Comparison of ENCODE assay signal across 15 mouse cellular contexts in the genomic region with DNA sequence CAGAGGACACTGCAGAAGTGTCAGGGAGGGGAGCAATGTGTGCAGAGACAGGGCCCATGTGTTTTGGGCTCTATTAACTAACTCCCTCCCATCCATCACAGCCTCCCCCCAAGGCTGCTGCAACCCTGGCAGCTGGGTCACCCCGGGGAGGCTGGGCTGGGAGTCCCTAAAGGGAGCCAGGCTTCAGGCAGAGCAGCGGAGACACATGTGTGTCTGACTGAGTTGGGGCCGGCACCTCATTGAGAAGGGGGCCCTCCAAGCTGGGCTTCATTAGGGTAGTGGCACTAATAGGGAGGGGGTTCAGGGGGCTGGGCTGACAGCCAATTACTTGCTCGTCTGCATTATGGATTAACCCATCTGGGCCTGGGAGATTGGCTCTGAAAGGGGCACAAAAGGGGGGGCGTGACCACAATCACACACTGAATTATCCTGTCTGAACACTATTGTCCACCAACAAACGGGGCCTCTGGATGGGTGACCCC. TPM values are rescaled to one million over a fixed set of nuclear protein-coding genes. Genes with fewer than 3 reads are reported as not detected.
DNase-seq lines count a peak whose midpoint lies in the region; ATAC-seq lines count a peak whose summit lies in the region.
"Had no signal": no experiment of that assay in that cellular context is flagged by ENCODE, and none has a peak within 500 bp of the region (broad histone marks: within the 10 kb centered on the region; RNA-seq: fewer than 3 reads in every experiment).

No protein-coding gene starts in this region.

- H3K9me3 ChIP-seq in embryonic facial prominence, embryonic 12.5 days: no peaks in the 10 kb centered on the region
- H3K9me3 ChIP-seq in hindbrain, embryonic 13.5 days: no peaks in the 10 kb centered on the region
- H3K9me3 ChIP-seq in neural tube, embryonic 12.5 days: no peaks in the 10 kb centered on the region
- H3K9me3 ChIP-seq: liver, embryonic 13.5 days had no signal

- H3K9ac ChIP-seq in embryonic facial prominence, embryonic 12.5 days: no peak overlapping the region
- H3K9ac ChIP-seq in hindbrain, embryonic 13.5 days: no peak overlapping the region
- H3K9ac ChIP-seq in neural tube, embryonic 12.5 days: no peak overlapping the region
- H3K9ac ChIP-seq: liver, embryonic 13.5 days had no signal

- H3K4me1 ChIP-seq in embryonic facial prominence, embryonic 12.5 days: peaks cover 6% of the 10 kb centered on the region; the same call in 1 of the 2 replicates
- H3K4me1 ChIP-seq in hindbrain, embryonic 13.5 days (replicated peaks): peaks cover 71% of the 10 kb centered on the region
- H3K4me1 ChIP-seq in neural tube, embryonic 12.5 days: peaks cover 46% of the 10 kb centered on the region
- H3K4me1 ChIP-seq: liver, embryonic 13.5 days had no signal

- no peak overlapping the region for H3K4me2 ChIP-seq in embryonic facial prominence, embryonic 12.5 days (replicated peaks)
- H3K4me2 ChIP-seq in hindbrain, embryonic 13.5 days: no peak overlapping the region
- no peak overlapping the region for H3K4me2 ChIP-seq in neural tube, embryonic 12.5 days (replicated peaks)
- H3K4me2 ChIP-seq: liver, embryonic 13.5 days had no signal

- no peak overlapping the region for H3K27ac ChIP-seq in embryonic facial prominence, embryonic 12.5 days
- peak overlapping the region; percentile 69 for H3K27ac ChIP-seq in hindbrain, embryonic 13.5 days
- no peak overlapping the region for H3K27ac ChIP-seq in neural tube, embryonic 12.5 days
- H3K27ac ChIP-seq: liver, embryonic 13.5 days had no signal

- peak; percentile 74 for DNase-seq in heart, adult 11 months
- DNase-seq in heart, postnatal 4 days: no peak
- DNase-seq in thymus, postnatal 10 days (ENCODE audit: low spot score in 2 of 2): no peak
- DNase-seq in spleen, adult 18-20 months: no peak
- no peak for DNase-seq in right cerebral cortex, postnatal 25 days
- DNase-seq: cerebellum, adult 9-10 months; gastrocnemius, postnatal 14 days; kidney, postnatal 4 days; liver, embryonic 13.5 days had no signal

- ATAC-seq in embryonic facial prominence, embryonic 12.5 days (ENCODE audit: insufficient number of reproducible peaks, insufficient read depth, low FRiP score, low TSS enrichment): 0 out of 2 replicates have a peak, but pooled peaks have one; percentile 43
- peak; percentile 68 for ATAC-seq in hindbrain, embryonic 13.5 days (ENCODE audit: low FRiP score)
- peak; percentile 78 for ATAC-seq in neural tube, embryonic 12.5 days (ENCODE audit: low FRiP score, low read depth)
- ATAC-seq: intestine, embryonic 16.5 days had no signal

- H3K27me3 ChIP-seq in embryonic facial prominence, embryonic 12.5 days: peaks cover 86% of the 10 kb centered on the region
- H3K27me3 ChIP-seq in hindbrain, embryonic 13.5 days: peaks cover 60% of the 10 kb centered on the region
- peaks cover 71% of the 10 kb centered on the region for H3K27me3 ChIP-seq in neural tube, embryonic 12.5 days (replicated peaks)

- H3K36me3 ChIP-seq in embryonic facial prominence, embryonic 12.5 days: no peaks in the 10 kb centered on the region
- no peaks in the 10 kb centered on the region for H3K36me3 ChIP-seq in hindbrain, embryonic 13.5 days
- H3K36me3 ChIP-seq in neural tube, embryonic 12.5 days: no peaks in the 10 kb centered on the region
- H3K36me3 ChIP-seq: liver, embryonic 13.5 days had no signal

- no peak overlapping the region for H3K4me3 ChIP-seq in embryonic facial prominence, embryonic 12.5 days
- no peak overlapping the region for H3K4me3 ChIP-seq in hindbrain, embryonic 13.5 days
- no peak overlapping the region for H3K4me3 ChIP-seq in neural tube, embryonic 12.5 days
- H3K4me3 ChIP-seq: liver, embryonic 13.5 days had no signal

- WGBS in embryonic facial prominence, embryonic 12.5 days: 9% methylated on average over 6 of the region's 6 CpGs
- 3% methylated on average over 6 of the region's 6 CpGs for WGBS in hindbrain, embryonic 13.5 days
- 0% methylated on average over 6 of the region's 6 CpGs for WGBS in neural tube, embryonic 12.5 days

RNA-seq across cellular contexts. Expression of gene Robo3, which starts 21.0 kb away (rescaled TPM):
- under 1 TPM in 1 of 2 experiments, not detected in 1; 0.05 TPM for total RNA-seq in heart, postnatal 4 days (2021)
- 2.7 TPM in 2 replicates for polyA plus RNA-seq in embryonic facial prominence, embryonic 12.5 days (2016; fragmentation: Nextera tagmentation; extraction: Ambion mirVana)
- 64.6 and 91.3 TPM in 2 replicates for polyA plus RNA-seq in hindbrain, embryonic 13.5 days (2015; fragmentation: Nextera tagmentation; extraction: Ambion mirVana)
- polyA plus RNA-seq in neural tube, embryonic 12.5 days (2016; fragmentation: Nextera tagmentation; extraction: Ambion mirVana): 124 and 127 TPM in 2 replicates
- total RNA-seq: gastrocnemius, postnatal 14 days; megakaryocyte, adult 5-6 weeks had no signal
- polyA plus RNA-seq: stomach, embryonic 16.5 days had no signal

RNA-seq across cellular contexts. Expression of gene Msantd2, which starts 35.1 kb away (rescaled TPM):
- 10 to 100 TPM; 15.2 to 20.6 TPM for total RNA-seq in heart, postnatal 4 days (2021)
- 43.1 and 44.7 TPM in 2 replicates for polyA plus RNA-seq in embryonic facial prominence, embryonic 12.5 days (2016; fragmentation: Nextera tagmentation; extraction: Ambion mirVana)
- polyA plus RNA-seq in hindbrain, embryonic 13.5 days (2015; fragmentation: Nextera tagmentation; extraction: Ambion mirVana): 35.4 and 39.2 TPM in 2 replicates
- polyA plus RNA-seq in neural tube, embryonic 12.5 days (2016; fragmentation: Nextera tagmentation; extraction: Ambion mirVana): 49.2 and 49.4 TPM in 2 replicates

RNA-seq across cellular contexts. Expression of gene Robo4, which starts 52.4 kb away (rescaled TPM):
- 10 to 100 TPM; 32.6 to 33.2 TPM for total RNA-seq in heart, postnatal 4 days (2021)
- 7.7 and 8.9 TPM in 2 replicates for polyA plus RNA-seq in embryonic facial prominence, embryonic 12.5 days (2016; fragmentation: Nextera tagmentation; extraction: Ambion mirVana)
- 5.7 and 6.5 TPM in 2 replicates for polyA plus RNA-seq in hindbrain, embryonic 13.5 days (2015; fragmentation: Nextera tagmentation; extraction: Ambion mirVana)
- 9.9 and 10.1 TPM in 2 replicates for polyA plus RNA-seq in neural tube, embryonic 12.5 days (2016; fragmentation: Nextera tagmentation; extraction: Ambion mirVana)
- total RNA-seq: megakaryocyte, adult 5-6 weeks had no signal

Comparison
In these comparisons a context has a peak if more than half of its experiments do, and no peak if none do; other contexts are left out.
1. RNA of gene Robo3, which starts 21.0 kb away (polyA plus RNA-seq): 124 to 127 TPM in neural tube, embryonic 12.5 days and 64.6 to 91.3 TPM in hindbrain, embryonic 13.5 days; 2.7 TPM in embryonic facial prominence, embryonic 12.5 days; every median in the first group is over 10 times any median in the second.
2. Peak in every context shown above with its lines, with median percentiles within 50 percentile points of each other: ATAC-seq.